Mouse (Mus musculus) brain, embryonic 14.5 days (tissue): ENCODE data around the gene Celsr1.

Experiments used
- CTCF ChIP-seq: fragments of 200-500 bp; IDR thresholded peaks from 2 replicates; pipeline ENCODE4 v1.5.1; 2012; ENCODE audit warnings: inconsistent platforms, mild to moderate bottlenecking, moderate library complexity, borderline replicate concordance; ENCODE audit not compliant: insufficient read depth, insufficient read length; ENCODE audit errors: extremely low read depth
- POLR2A ChIP-seq: fragments of 200-500 bp; IDR thresholded peaks from 2 replicates; pipeline ENCODE4 v1.6.1; 2012; ENCODE audit warnings: mild to moderate bottlenecking, inconsistent platforms, borderline replicate concordance; ENCODE audit not compliant: poor library complexity, insufficient read depth, insufficient read length, severe bottlenecking; ENCODE audit errors: extremely low read depth

DNA sequence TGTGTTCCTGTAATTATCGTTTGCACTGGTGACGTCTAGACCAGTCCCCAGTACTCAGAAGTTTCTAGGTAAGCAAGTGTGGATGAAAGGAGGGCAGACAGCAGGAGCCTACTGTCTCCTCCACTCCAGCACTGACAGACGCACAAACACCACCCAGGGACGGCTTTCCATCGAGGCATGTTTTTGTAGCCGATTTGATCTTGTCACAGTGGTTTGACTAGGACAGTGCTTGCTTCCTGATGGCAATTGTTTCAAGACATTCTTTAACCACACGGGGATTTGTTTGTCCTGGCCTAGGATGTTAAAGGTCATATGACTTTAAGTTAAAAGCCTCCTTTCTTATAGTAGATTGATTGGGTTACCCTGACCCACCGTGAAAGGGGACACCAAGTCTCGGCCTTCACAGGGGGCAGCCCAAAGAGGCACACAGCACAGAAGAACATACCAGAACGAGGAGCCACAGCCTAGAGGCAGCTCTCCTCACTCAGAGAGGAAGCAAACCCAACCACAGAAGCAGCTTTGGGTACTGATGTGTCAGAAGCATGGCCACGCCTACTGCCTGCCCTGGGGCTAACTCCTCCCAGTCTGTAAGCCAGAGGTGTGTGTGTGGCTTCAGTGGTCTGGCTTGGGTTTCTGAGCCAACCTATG lies 51.7 kb downstream of the Celsr1 start:
- TF ChIP-seq CTCF: no peak
- TF ChIP-seq POLR2A: no peak
